Mouse (Mus musculus): ENCODE results near the gene Saxo1. TPM values are rescaled to one million over a fixed set of nuclear protein-coding genes. Genes with fewer than 3 reads are reported as not detected.

Saxo1 gene
- total and polyA plus RNA-seq, 3 experiments, result not detected

DNA sequence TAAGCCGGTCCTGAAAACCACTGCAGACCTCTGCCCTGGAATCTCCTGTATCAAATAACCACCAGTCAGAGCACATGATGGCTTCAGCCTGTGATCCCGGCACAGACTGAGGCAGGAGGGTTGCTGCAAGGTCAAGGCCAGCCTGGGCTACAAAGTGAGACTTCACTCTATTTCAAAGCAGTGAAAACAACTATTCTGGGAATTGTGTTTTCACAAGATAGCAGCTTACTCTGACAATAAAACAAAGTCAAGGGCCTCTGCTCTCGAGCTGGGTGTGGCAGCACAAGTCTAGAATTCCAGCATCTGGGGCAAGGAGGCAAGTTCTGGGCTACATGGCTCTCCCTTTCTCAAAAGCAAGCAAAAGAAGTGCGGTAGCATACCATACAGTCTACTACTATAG is 878 bp upstream of the Saxo1 start:
- Histone ChIP-seq H3K9me3 (replicated peaks; ENCODE audit: insufficient read depth, low read length) (no peaks in the 10 kb centered on the region), H3K4me3 (ENCODE audit: control insufficient read depth in 1 of 2, insufficient read depth in 1 of 2, low read depth in 2 of 2, low read length in 2 of 2) (no peak overlapping the region), H3K79me2 (ENCODE audit: control insufficient read depth, insufficient read depth, low read length, poor library complexity) (no peaks in the 10 kb centered on the region), H3K4me1 (ENCODE audit: control insufficient read depth in 1 of 2, insufficient read depth in 2 of 2, low read length in 2 of 2) (no peaks in the 10 kb centered on the region; a peak in 1 of 4 replicates), H3K36me3 (ENCODE audit: control insufficient read depth in 1 of 2, insufficient read depth in 2 of 2, low read length in 2 of 2) (peaks cover 0 to 3% of the 10 kb centered on the region in 2 experiments; a peak in 1 of 4 replicates), H3K27ac (ENCODE audit: control insufficient read depth, low read depth, low read length) (no peak overlapping the region), H3K27me3 (ENCODE audit: control insufficient read depth in 1 of 2, insufficient read depth in 2 of 2, low read length in 2 of 2) (no peaks in the 10 kb centered on the region; a peak in 1 of 4 replicates), H3K9ac (ENCODE audit: control insufficient read depth, low read depth, low read length, poor library complexity, severe bottlenecking) (no peak overlapping the region)
- TF ChIP-seq MEF2A (IDR thresholded peaks at IDR 0.05; ENCODE audit: extremely low read depth, insufficient replicate concordance, low read depth, low read length, poor library complexity, severe bottlenecking), result no peak
- no peak for TF ChIP-seq TBP (IDR thresholded peaks at IDR 0.05; ENCODE audit: low read depth, low read length)
- TF ChIP-seq CHD1 (IDR thresholded peaks at IDR 0.05; ENCODE audit: low read depth, low read length), result no peak
- no peak for TF ChIP-seq ZC3H11A (IDR thresholded peaks at IDR 0.05; ENCODE audit: low read depth, low read length)
- TF ChIP-seq SMC3 (IDR thresholded peaks at IDR 0.05; ENCODE audit: low read depth, low read length), result no peak
- TF ChIP-seq MYC (IDR thresholded peaks at IDR 0.05; ENCODE audit: low read depth, low read length), result no peak
- TF ChIP-seq USF1 (IDR thresholded peaks at IDR 0.05; ENCODE audit: low read depth, low read length), result no peak
- no peak for TF ChIP-seq UBTF (IDR thresholded peaks at IDR 0.05; ENCODE audit: borderline replicate concordance, insufficient read depth, low read depth, low read length)
- no peak for TF ChIP-seq TCF12 (IDR thresholded peaks at IDR 0.05; ENCODE audit: low read depth, low read length)
- TF ChIP-seq GABPA (IDR thresholded peaks at IDR 0.05; ENCODE audit: low read depth, low read length), result no peak
- TF ChIP-seq NRF1 (IDR thresholded peaks at IDR 0.05; ENCODE audit: insufficient read depth, low read depth, low read length, poor library complexity, severe bottlenecking), result no peak
- TF ChIP-seq MAX (IDR thresholded peaks at IDR 0.05; ENCODE audit: low read length), result no peak
- TF ChIP-seq NELFE (IDR thresholded peaks at IDR 0.05; ENCODE audit: low read depth, low read length), result no peak
- no peak for DNase-seq (ENCODE audit: low read depth, low spot score)

DNA sequence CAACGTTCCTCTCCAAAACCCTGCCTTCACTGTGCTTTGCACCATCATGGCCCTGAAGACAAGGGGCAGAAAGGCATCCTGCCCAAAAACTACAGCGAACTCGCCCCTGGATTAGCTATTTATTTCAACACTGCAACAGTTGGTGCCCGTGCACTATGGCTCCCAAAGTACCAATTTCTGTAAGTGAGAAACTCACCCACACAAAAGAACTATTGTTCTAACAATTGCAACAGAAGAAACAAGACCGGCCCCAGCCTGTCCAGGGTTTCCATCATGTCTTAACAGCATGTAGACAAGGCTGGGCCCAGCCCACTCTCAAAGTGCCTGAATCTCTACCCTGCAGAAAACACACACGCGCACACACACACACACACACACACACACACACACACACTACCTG is 757 bp downstream of the Saxo1 start:
- H3K36me3 ChIP-seq (ENCODE audit: control insufficient read depth in 1 of 2, insufficient read depth in 2 of 2, low read length in 2 of 2), result peaks cover 0 to 3% of the 10 kb centered on the region in 2 experiments; a peak in 1 of 4 replicates
- no peaks in the 10 kb centered on the region; a peak in 1 of 4 replicates for H3K27me3 ChIP-seq (ENCODE audit: control insufficient read depth in 1 of 2, insufficient read depth in 2 of 2, low read length in 2 of 2)
- TF ChIP-seq MAX (IDR thresholded peaks at IDR 0.05; ENCODE audit: low read length) (no peak), HCFC1 (IDR thresholded peaks at IDR 0.05; ENCODE audit: low read depth, low read length) (no peak), GABPA (IDR thresholded peaks at IDR 0.05; ENCODE audit: low read depth, low read length) (no peak), SMC3 (IDR thresholded peaks at IDR 0.05; ENCODE audit: low read depth, low read length) (no peak), MAZ (IDR thresholded peaks at IDR 0.05; ENCODE audit: low read depth, low read length) (no peak), RAD21 (IDR thresholded peaks at IDR 0.05; ENCODE audit: low read depth, low read length) (no peak), USF1 (IDR thresholded peaks at IDR 0.05; ENCODE audit: low read depth, low read length) (no peak), EP300 (IDR thresholded peaks at IDR 0.05; ENCODE audit: low read depth in 1 of 2, low read length in 2 of 2) (no peak), MAFK (IDR thresholded peaks at IDR 0.05; ENCODE audit: borderline replicate concordance, low read depth, low read length) (no peak), ZMIZ1 (IDR thresholded peaks at IDR 0.05; ENCODE audit: low read depth, low read length) (no peak), ZC3H11A (IDR thresholded peaks at IDR 0.05; ENCODE audit: low read depth, low read length) (no peak), NELFE (IDR thresholded peaks at IDR 0.05; ENCODE audit: low read depth, low read length) (no peak), CTCF (IDR thresholded peaks at IDR 0.05 in 2 of 3, conservative IDR thresholded peaks at IDR 0.05 in 1 of 3; ENCODE audit: control insufficient read depth in 1 of 3, insufficient read depth in 1 of 3, low read depth in 2 of 3, low read length in 3 of 3, poor library complexity in 1 of 3, severe bottlenecking in 1 of 3) (no peak), MYC (IDR thresholded peaks at IDR 0.05; ENCODE audit: low read depth, low read length) (no peak), POLR2AphosphoS2 (IDR thresholded peaks at IDR 0.05; ENCODE audit: low read length) (no peak)
- DNase-seq (ENCODE audit: low read depth, low spot score), result no peak
- no peaks in the 10 kb centered on the region for H3K79me2 ChIP-seq (ENCODE audit: control insufficient read depth, insufficient read depth, low read length, poor library complexity)
- H3K27ac ChIP-seq (ENCODE audit: control insufficient read depth, low read depth, low read length), result no peak overlapping the region
- H3K9ac ChIP-seq (ENCODE audit: control insufficient read depth, low read depth, low read length, poor library complexity, severe bottlenecking), result no peak overlapping the region
- no peaks in the 10 kb centered on the region for H3K9me3 ChIP-seq (replicated peaks; ENCODE audit: insufficient read depth, low read length)
- no peaks in the 10 kb centered on the region; a peak in 1 of 4 replicates for H3K4me1 ChIP-seq (ENCODE audit: control insufficient read depth in 1 of 2, insufficient read depth in 2 of 2, low read length in 2 of 2)
- no peak overlapping the region for H3K4me3 ChIP-seq (ENCODE audit: control insufficient read depth in 1 of 2, insufficient read depth in 1 of 2, low read depth in 2 of 2, low read length in 2 of 2)

All from MEL (cell line).